Mouse (Mus musculus) left cerebral cortex, adult 9 months (tissue): ENCODE results near the gene Kat2b.
"Not testable (repeated sequence)": the region's sequence is repeated elsewhere in the genome, so short reads cannot be mapped to it uniquely, and the experiment has no call there.

Source experiments
- DNase-seq, 2 experiments: peaks; one replicate each; pipeline ENCODE4 v3.0.0; 2022; ENCODE audit warnings: low spot score in 2 of 2

Gene Kat2b

DNA sequence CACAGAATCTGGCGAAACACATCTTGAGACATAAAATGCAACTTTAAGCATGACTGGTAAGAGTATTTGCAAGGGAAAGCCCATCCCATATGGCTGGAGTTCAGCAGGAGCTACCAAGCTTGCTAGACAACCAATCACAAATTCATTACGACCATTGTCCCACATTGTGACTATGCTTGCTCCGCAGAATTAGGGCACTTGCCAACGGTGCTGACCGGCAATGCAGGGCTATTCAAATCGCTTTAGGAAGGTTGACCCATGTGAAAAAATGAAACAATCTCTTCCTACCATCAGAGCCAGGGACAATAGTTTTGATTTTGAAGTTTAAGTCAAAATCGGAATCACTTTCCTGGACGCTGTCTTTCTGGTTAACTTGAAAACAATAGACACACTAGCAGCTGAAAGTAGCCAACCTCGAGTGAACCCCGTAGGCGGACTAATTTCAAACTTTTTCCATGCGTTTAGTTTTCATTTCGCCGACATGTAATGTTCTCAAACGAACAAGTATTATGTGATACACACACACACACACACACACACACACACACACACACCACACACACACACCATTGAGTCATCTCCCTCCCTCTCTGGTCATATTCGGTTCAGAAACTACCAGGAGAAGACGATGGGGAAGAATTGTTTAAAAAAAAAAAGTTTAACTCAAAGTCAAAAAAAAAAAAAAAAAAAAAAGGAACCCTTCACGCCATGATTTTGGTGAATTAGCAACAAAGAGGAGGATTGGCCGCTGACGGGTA, at the start of gene Kat2b:
Gene Kat2b (plus strand): TSS at position 701 of the 758 bp plus-strand sequence.
- peak in 1 of 2 experiments; percentile 18 for DNase-seq

DNA sequence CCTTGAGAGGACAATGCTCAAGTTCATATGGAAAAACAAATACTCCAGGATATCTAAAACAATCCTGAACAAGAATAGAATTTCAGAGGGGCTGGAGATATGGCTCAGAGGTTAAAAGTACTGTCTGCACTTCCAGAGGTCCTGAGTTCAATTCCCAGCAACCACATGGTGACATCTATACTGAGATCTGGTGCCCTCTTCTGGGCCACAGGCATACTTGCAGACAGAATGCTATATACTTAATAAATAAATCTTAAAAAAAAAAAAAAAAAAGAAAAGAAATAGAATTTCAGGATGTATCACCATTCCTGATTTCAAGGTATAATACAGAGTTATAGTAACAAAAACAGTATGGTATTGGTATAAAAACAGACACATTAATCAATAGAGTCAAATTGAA, 47.3 kb upstream of the Kat2b start:
- no peak for DNase-seq

DNA sequence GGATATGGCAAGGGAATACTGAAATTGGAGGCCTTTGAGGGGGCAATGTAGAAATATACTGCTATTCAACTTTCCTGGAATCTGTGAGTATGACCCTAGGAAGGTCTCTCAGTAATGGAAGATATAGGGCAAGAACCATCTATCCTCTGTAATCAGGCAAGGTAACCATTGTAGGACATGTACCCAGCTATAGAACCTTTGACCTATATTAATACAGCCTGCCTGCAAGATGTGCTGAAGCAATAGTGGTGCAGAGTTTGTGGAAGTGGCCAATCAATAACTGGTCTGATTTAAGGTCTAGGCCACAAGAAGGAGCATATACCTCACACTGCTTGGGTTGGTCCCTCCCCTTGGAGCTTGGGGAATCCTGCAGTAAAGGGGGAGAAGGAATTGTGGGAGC, 46.2 kb upstream of the Kat2b start:
- DNase-seq, result no peak

DNA sequence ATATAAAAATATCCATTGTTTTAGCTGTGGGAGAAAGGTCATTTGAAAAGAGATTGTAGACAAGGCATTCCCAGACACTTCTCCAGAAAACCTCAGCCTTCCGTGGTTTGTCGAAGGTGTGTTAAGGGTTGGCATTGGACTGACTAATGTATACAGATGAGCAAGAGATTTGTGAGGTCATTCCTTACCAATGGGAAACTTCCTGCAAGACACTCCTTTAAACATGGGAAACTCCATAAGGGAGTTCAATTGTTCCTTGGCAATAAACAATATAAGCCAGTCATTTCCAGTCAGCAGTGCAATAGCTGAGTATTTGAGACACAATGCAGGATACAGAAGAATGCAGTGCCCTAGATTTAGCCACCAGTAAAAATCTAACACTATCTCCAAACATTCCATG, 38.6 kb upstream of the Kat2b start:
- no peak for DNase-seq

DNA sequence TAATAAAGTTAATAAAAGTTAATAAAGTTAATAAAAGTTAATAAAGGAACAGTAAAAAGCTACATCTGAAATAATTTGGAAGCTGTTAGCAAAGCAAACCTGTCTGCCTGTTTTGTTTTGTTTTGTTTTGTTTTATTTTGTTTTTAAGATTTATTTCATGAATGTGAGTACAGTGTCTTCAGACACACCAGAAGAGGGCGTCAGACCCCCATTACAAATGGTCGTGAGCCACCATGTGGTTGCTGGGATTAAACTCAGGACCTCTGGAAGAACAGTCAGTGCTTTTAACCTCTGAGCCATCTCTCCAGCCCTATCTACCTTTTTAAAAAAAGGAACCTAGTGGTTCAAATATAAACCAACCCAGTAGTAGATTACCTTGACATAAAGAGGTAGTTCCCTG, 35.5 kb upstream of the Kat2b start:
- no peak for DNase-seq

DNA sequence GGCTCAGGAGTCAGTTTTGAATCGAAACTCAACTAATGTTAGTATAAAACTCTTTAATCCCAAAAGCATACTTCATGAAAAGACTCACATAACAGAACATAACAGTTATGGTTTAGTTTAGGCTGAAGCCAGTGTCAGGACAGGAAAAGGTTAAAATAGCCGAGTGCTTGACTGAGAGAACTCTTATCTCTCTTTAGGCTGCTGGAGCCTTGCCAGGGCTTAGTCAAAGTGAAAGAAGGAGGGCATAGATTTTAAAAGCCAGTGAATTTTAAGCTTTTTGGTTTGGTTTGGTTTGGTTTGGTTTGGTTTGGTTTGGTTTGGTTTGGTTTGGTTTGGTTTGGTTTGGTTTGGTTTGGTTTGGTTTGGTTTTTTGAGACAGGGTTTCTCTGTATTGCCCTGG, 34.2 kb upstream of the Kat2b start:
- DNase-seq, result no peak

DNA sequence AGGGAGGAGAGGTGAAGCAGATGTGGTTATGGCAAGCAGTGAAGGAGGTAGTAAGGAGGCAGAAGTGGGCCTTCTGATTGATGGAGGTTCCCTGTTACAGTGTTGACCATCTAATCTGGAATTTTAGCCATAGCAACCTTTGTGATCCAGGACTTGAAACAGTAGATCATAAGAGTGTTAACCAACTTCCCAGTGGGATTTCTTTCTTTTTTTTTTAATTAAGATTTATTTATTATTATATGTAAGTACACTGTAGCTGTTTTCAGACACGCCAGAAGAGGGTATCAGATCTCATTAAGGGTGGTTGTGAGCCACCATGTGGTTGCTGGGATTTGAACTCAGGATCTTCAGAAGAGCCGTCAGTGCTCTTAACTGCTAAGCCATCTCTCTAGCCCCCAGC, 27.3 kb upstream of the Kat2b start, which contains the start of gene Pp2d1:
Gene Pp2d1 (minus strand): TSS at position 101 of the 400 bp plus-strand sequence.
- DNase-seq, result not testable (repeated sequence)

DNA sequence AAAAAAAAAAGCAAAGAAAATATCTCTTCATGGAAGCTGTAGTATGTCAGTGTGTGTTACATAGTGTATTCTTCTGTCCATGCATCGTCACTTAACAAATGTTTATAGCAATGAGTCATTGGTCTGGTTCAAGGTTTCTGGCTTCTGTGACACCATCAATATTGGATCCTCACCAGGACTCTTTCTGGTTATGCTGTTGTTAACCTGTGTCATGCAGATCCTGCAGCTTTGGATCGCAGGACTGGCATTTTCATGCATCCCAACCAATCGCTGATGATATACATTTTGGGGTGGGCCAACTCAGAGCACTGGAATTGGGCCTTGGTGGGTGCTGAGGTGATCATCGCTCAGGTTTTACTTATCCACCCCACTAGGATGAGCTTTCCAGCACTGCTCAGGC, 24.1 kb upstream of the Kat2b start:
- no peak for DNase-seq

GRCm38 (mm10) chr17:53543591-53544324, 22.9 kb upstream of the Kat2b start:
- DNase-seq, result peak; percentile 25 to 50

DNA sequence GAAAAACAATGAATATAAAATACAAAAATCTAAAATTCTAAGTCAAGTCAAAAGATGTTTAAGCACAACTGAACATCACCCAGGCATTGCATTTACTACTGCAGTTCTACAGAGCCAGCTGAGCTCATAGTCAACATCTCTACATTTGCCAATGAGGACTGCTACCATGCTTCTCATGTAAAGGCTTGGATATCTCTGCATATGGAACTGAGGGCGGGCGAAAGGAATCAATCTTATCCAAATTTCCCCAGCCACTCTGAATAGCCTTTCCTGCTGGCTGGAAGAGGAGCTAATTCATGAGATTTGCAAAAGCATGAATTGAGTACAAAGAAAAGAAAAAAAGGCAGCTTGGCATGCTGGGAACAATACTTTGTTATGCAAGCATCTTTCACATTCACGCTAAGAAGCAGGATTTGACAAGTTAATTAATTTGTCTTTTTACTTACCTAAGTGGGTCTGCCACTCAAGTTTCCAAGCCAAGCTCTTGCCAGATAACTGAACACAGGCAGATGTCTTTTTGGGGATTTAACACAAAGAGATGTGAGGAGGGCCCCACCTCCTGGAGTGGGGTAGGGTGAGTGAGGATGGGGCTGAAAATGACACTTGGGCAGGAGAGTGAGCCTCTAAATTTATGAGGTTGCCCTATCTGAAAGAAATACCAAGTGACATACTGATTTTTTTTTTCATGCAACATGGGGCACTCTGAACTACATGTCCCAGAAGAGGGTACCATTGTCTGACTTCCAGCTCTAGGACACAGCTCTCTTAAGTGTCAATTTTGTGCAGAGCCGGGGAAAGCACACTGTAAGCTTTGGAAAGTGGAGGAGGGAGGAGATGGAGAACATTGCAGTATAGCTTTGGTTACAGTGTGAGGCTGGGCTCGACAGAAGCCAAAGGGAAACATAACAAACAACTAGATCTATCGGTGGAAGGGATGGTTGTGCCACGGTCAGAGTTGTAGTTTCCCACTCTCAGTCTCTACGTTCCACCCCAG, 15.1 kb upstream of the Kat2b start:
- DNase-seq, result no peak

DNA sequence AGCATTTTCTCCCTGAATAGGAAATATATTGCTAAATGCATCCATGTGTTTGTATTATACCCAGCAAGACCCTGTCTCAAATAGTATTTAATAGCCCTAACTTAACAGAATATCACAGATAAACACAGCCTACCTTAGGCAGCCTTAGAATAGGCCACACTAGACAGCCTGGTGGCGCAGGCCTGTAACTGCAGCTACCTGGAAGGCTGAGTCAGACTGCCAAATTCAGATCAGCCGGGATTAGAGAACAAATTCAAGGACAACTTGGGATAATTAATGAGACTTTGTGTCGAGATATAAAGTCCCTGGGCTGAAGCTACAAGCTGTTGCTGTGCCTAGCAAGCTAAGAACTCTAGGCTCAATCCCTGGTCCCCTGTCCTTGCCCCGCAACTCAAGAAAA, 12.6 kb upstream of the Kat2b start:
- DNase-seq, result no peak

GRCm38 (mm10) chr17:53554813-53555212, 11.8 kb upstream of the Kat2b start:
- DNase-seq, result no peak

- no peak for DNase-seq
Measured at GRCm38 (mm10) chr17:53557443-53557842, 9.2 kb upstream of the Kat2b start.

DNA sequence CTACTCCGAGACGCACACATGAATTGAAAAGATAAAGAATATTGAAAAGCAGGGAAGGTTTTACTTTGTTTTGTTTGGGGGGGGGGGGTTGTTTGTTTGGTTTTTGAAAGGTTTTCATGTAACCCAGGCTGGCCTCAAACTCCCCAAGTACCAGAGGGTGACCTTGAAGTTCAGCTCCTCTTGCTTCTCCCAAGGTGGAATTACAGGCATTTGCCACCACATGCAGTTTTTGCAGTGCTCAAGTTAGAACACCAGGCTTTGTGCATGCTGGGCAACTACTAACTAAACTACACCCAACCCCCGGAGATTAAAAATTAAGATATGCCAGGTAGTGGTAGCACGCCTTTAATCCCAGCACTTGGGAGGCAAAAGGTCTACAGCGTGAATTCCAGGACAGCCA, 7.0 kb upstream of the Kat2b start:
- DNase-seq, result no peak

DNA sequence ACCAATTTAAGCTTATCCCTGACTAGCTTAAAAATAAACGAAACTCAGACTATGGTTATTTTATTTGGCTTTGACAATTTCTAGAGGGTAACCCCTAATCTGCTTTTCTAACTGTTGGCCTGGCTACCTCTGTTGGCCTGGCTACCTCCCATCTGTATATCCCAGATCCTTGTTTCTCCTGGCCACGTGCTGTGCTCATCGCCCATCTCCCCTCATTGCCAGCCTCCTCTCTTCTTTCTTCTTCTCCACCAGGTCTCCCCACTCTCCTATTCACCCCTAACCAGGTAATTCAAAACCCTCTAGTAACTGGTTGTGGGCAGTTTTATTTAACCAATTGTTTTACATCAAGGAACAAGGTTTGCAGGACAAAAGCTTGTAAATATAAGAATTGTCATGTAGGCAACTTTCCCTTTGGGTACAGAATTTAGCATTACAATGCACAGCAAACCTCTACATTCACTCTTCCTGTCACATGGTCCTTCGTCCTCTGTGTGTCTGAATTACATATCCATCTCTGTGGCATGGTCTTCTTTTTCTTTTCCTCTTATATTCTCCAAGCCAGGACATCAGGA, 5.1 kb upstream of the Kat2b start:
- DNase-seq, result no peak

- DNase-seq, result no peak
Measured at GRCm38 (mm10) chr17:53564837-53565236, 1.8 kb upstream of the Kat2b start.

- DNase-seq, result peak in 1 of 2 experiments; percentile 48
Measured at GRCm38 (mm10) chr17:53566919-53567345, 271 bp downstream of the Kat2b start.

- DNase-seq, result peak in 1 of 2 experiments; percentile 17
Measured at GRCm38 (mm10) chr17:53567346-53568101, 863 bp downstream of the Kat2b start.

DNA sequence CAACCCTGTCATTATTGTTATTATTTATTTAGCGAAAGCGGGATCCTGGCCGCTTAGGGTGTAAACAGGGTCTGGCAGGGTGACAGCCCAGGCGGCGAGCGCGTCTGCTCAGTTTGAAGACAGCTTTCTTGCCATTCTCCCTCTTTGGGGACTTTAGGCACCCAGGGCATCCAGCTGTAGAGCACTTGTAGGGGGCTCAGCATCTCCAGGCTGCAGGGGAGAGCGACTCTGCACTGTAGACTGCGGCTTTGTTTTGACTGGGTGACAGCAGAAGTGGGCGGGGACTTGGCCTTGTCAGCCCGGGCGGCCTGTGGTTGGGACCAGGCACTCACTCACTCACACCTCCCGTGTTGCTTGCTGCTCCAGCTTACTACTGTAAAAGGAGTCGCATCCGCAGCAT, 1.5 kb downstream of the Kat2b start:
- peak in 1 of 2 experiments; percentile 50 for DNase-seq

- no peak for DNase-seq
Measured at GRCm38 (mm10) chr17:53568734-53569386, 2.2 kb downstream of the Kat2b start.
